Mouse (Mus musculus) intestine, embryonic 14.5 days (tissue): ENCODE measurements around the gene Atrnl1. TPM values are rescaled to one million over a fixed set of nuclear protein-coding genes. Genes with fewer than 3 reads are reported as not detected.

Source experiments
- ATAC-seq: fragments of 200-750 bp; cut with Nextera tagmentation; replicated peaks from 2 replicates; pipeline ENCODE4 v1.8.0; 2017; ENCODE audit warnings: low read depth, moderate number of reproducible peaks, moderate TSS enrichment, moderate library complexity; ENCODE audit not compliant: low FRiP score, low TSS enrichment
- DNase-seq: peaks from one replicate; pipeline ENCODE4 v3.0.0-alpha.2; 2018; ENCODE audit warnings: low spot score
- H3K27ac ChIP-seq: fragments of 300-500 bp; sonication (generic); 2 replicates; pipeline ENCODE4 v1.5.1; 2014; ENCODE audit warnings: low read depth, mild to moderate bottlenecking, control low read depth
- H3K27me3 ChIP-seq: fragments of 300-500 bp; sonication (generic); replicated peaks from 2 replicates; pipeline ENCODE4 v1.6.1; 2014; ENCODE audit warnings: low read length, control low read depth; ENCODE audit not compliant: control insufficient read depth, insufficient read depth
- H3K36me3 ChIP-seq: fragments of 300-500 bp; sonication (generic); 2 replicates; pipeline ENCODE4 v1.6.1; 2014; ENCODE audit warnings: low read length, control low read depth; ENCODE audit not compliant: control insufficient read depth, insufficient read depth
- H3K4me1 ChIP-seq: fragments of 300-500 bp; sonication (generic); replicated peaks from 2 replicates; pipeline ENCODE4 v1.6.1; 2014; ENCODE audit warnings: low read length, control low read depth, mixed read lengths; ENCODE audit not compliant: control insufficient read depth, insufficient read depth
- H3K4me2 ChIP-seq: fragments of 300-500 bp; sonication (generic); 2 replicates; pipeline ENCODE4 v1.6.1; 2014; ENCODE audit warnings: low read length
- H3K4me3 ChIP-seq: fragments of 300-500 bp; sonication (generic); 2 replicates; pipeline ENCODE4 v1.5.1; 2014; ENCODE audit warnings: low read depth, low read length, control low read depth, mixed read lengths
- H3K9ac ChIP-seq: fragments of 300-500 bp; sonication (generic); 2 replicates; pipeline ENCODE4 v1.6.1; 2014; ENCODE audit warnings: mild to moderate bottlenecking, low read length
- H3K9me3 ChIP-seq: fragments of 300-500 bp; sonication (generic); 2 replicates; pipeline ENCODE4 v1.6.1; 2016; ENCODE audit warnings: low read length, control low read depth; ENCODE audit not compliant: control insufficient read depth
- WGBS: fragments of 180-500 bp; shearing (Covaris S2); extraction: QIAGEN DNeasy Blood & Tissue Kit; methylation state at CpG from one replicate; pipeline ENCODE4 v1.1.7; 2014; 5-methylcytosine and 5-hydroxymethylcytosine counted together
- polyA plus RNA-seq: library from polyadenylated mRNA; unstranded; fragments of >200 nt; fragmentation: Nextera tagmentation; extraction: Ambion mirVana; gene quantifications from 2 replicates; pipeline ENCODE4 v1.2.1, GENCODE M21; 2014

The Atrnl1 gene
- polyA plus RNA-seq, 1 experiment from 2014 or later, result 7.4 TPM

DNA sequence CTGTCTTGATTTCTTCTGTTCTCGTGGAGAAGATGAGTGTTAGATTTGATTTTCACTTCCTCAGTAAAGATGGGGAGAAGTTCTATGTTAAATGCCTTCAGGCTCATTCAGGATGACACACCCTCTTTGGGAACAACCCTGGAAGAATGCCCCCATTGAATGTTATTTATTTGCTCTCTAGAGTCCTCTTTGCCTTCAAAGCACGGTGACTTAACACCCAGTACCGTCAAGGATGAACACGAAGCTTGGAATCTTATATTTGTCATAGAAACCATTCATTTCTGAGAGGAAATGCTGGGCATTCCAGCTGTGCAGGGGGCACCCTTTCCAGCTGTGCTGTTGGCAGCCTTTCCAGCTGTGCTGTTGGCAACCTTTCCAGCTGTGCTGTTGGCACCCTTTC is 212.6 kb downstream of the Atrnl1 start:
- Histone ChIP-seq H3K27ac (no peak overlapping the region), H3K4me3 (no peak overlapping the region), H3K27me3 (no peaks in the 10 kb centered on the region), H3K9ac (no peak overlapping the region), H3K4me2 (no peak overlapping the region), H3K9me3 (no peaks in the 10 kb centered on the region), H3K4me1 (peaks cover 2% of the 10 kb centered on the region; the same call in 1 of the 2 replicates), H3K36me3 (no peaks in the 10 kb centered on the region)
- ATAC-seq, result no peak
- WGBS, result 85% methylated on average over 4 of the region's 4 CpGs
- DNase-seq, result no peak

DNA sequence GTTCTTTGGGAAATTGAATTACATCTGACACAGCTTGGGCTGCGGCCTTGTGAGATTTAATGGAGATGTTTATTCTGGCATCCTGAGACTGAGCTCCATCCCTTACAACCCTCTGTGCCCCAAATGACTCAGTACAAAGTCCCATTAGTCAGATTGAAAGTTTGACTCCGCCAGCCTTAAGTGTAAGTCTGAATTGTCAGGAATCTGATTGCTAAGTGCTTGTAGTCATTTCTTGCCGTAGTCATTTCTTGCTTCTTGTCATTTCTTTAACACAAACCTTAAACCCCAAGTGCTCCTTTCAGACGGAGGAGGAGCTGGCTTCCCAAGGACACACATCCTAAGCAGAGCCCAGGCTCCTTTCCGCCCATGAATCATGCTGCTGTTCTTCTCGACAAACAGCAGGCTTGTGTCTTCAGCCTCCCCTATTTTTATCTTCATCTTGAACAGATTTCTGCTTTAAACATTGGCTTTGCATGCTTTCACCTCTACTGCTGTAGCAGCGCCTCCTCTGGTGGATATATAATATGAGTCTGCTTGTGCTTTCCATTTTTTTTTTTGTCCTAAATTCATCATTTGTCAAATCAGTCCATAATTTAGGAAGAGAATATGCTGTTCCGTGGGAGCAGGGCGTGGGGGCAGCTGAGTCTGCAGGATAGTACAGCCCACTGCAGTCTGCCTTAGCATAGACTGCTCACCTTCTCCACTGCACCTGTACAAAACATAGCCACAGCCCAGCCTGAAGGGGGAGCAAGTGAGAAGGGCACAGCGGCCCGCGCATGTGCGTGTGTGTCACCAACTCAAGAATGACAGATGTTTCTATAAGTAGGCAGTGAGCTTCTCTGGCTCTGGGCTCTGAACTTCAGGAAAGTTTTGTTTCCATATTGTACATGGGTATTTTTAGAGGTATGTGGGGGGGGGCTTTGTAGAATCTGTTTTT is 214.7 kb downstream of the Atrnl1 start:
- no peak overlapping the region for H3K9ac ChIP-seq
- H3K9me3 ChIP-seq, result no peaks in the 10 kb centered on the region
- H3K4me1 ChIP-seq, result peaks cover 2% of the 10 kb centered on the region; the same call in 1 of the 2 replicates
- H3K4me2 ChIP-seq, result no peak overlapping the region
- WGBS, result 65% methylated on average over 13 of the region's 13 CpGs
- H3K36me3 ChIP-seq, result no peaks in the 10 kb centered on the region
- ATAC-seq, result no peak
- H3K27ac ChIP-seq, result no peak overlapping the region
- DNase-seq, result no peak
- no peaks in the 10 kb centered on the region for H3K27me3 ChIP-seq
- H3K4me3 ChIP-seq, result no peak overlapping the region

DNA sequence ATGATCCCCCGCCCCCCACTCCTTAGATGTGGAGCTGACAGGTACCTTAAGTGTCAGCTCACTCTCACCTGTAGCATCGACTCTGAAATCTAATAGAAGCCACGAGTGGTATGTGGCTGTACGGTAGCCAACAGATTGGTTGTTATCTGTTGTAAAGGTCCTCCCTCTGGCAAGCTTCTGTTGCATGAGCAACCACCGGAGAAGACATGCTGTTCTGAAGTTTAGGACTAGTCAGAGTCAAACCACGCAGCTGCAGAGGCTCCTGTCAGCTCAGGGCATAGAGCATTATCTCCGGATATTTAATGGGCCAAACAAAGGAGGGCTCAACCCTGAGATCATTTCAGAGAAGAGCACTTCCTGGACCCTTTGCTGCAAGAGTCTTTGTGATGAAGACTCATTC is 222.2 kb downstream of the Atrnl1 start:
- Histone ChIP-seq H3K9me3 (no peaks in the 10 kb centered on the region), H3K4me1 (no peaks in the 10 kb centered on the region), H3K4me3 (no peak overlapping the region), H3K27ac (no peak overlapping the region), H3K4me2 (no peak overlapping the region), H3K36me3 (no peaks in the 10 kb centered on the region), H3K27me3 (no peaks in the 10 kb centered on the region), H3K9ac (no peak overlapping the region)
- ATAC-seq (no peak), DNase-seq (no peak)
- 79% methylated on average over 7 of the region's 7 CpGs for WGBS

- Histone ChIP-seq H3K4me2 (no peak overlapping the region), H3K9me3 (no peaks in the 10 kb centered on the region), H3K9ac (no peak overlapping the region), H3K4me3 (no peak overlapping the region), H3K27ac (no peak overlapping the region), H3K36me3 (no peaks in the 10 kb centered on the region), H3K27me3 (no peaks in the 10 kb centered on the region), H3K4me1 (no peaks in the 10 kb centered on the region)
- WGBS, result 61% methylated on average over 6 of the region's 6 CpGs
- ATAC-seq (no peak), DNase-seq (no peak)
Observed at GRCm38 (mm10) chr19:57837882-57838281, 227.0 kb downstream of the Atrnl1 start.

DNA sequence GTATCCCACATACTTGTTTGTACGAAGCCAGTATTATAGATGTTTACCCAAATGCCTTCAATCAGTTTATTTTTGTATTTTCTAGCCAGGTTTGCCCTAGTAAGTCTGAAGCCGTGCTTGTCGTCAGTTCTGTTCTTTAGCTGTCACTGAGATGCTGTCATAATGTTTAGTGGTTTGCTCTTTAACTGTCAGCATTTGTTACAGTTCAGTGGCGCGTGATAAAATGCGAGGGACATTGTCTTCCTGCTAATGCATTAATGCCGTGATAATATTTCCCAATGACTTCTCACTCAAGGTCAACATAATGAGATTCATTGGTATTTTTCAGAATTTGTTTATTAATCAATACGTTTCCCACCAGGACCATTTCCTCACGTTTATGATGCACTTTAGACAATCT is 227.7 kb downstream of the Atrnl1 start:
- DNase-seq (no peak), ATAC-seq (no peak)

GRCm38 (mm10) chr19:57849915-57850314 is 239.1 kb downstream of the Atrnl1 start:
- no peaks in the 10 kb centered on the region for H3K4me1 ChIP-seq
- no peak overlapping the region for H3K4me2 ChIP-seq
- no peak for DNase-seq
- H3K27ac ChIP-seq, result no peak overlapping the region
- ATAC-seq, result no peak
- WGBS, result 63% methylated on average over 7 of the region's 7 CpGs
- H3K4me3 ChIP-seq, result no peak overlapping the region
- H3K36me3 ChIP-seq, result no peaks in the 10 kb centered on the region
- H3K9ac ChIP-seq, result no peak overlapping the region
- no peaks in the 10 kb centered on the region for H3K27me3 ChIP-seq
- H3K9me3 ChIP-seq, result peaks cover 5% of the 10 kb centered on the region; the same call in 1 of the 2 replicates

More for the DNA sequence above, 227.7 kb downstream of the Atrnl1 start:
- Histone ChIP-seq H3K4me3 (no peak overlapping the region), H3K27me3 (no peaks in the 10 kb centered on the region), H3K4me1 (no peaks in the 10 kb centered on the region), H3K4me2 (no peak overlapping the region), H3K27ac (no peak overlapping the region), H3K36me3 (no peaks in the 10 kb centered on the region), H3K9me3 (no peaks in the 10 kb centered on the region), H3K9ac (no peak overlapping the region)
- 87% methylated on average over 9 of the region's 9 CpGs for WGBS

GRCm38 (mm10) chr19:57868350-57868749 is 257.5 kb downstream of the Atrnl1 start:
- ATAC-seq, result no peak
- DNase-seq, result peak; percentile 42
- Histone ChIP-seq H3K4me2 (no peak overlapping the region), H3K9me3 (no peaks in the 10 kb centered on the region), H3K27me3 (no peaks in the 10 kb centered on the region), H3K9ac (no peak overlapping the region), H3K4me1 (no peaks in the 10 kb centered on the region; the same call in 1 of the 2 replicates), H3K27ac (no peak overlapping the region), H3K36me3 (no peaks in the 10 kb centered on the region), H3K4me3 (no peak overlapping the region)
- 74% methylated on average over 4 of the region's 4 CpGs for WGBS

DNA sequence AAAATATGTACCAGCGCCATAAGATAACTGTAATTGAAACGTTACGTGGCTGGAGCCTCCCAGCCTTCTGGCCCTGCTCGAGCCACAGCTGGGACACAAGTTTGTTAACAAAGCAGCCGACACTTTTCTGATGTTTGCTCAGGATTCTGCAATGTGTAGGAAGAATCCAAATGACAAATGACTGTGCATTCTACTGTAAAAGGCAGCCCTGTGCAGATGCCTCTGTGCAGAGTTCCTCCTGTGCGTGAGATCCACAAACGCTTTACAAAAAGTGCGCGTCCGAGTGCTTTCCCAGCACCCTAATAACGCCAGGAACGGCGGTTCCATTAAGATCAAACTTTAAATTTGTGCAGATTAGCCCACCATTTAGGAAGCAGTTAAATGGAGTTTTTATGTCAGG is 260.0 kb downstream of the Atrnl1 start:
- no peak overlapping the region for H3K9ac ChIP-seq
- DNase-seq, result no peak
- H3K36me3 ChIP-seq, result no peaks in the 10 kb centered on the region
- no peaks in the 10 kb centered on the region for H3K27me3 ChIP-seq
- H3K4me2 ChIP-seq, result peak overlapping the region; percentile 16; the same call in 1 of the 2 replicates
- H3K4me3 ChIP-seq, result no peak overlapping the region
- no peak overlapping the region for H3K27ac ChIP-seq
- H3K4me1 ChIP-seq, result no peaks in the 10 kb centered on the region; the same call in 1 of the 2 replicates
- 45% methylated on average over 13 of the region's 13 CpGs for WGBS
- no peak for ATAC-seq
- H3K9me3 ChIP-seq, result no peaks in the 10 kb centered on the region

GRCm38 (mm10) chr19:57876057-57876456 is 265.2 kb downstream of the Atrnl1 start:
- no peak for ATAC-seq
- Histone ChIP-seq H3K4me2 (no peak overlapping the region), H3K4me1 (peaks cover 6% of the 10 kb centered on the region; the same call in 1 of the 2 replicates), H3K27ac (no peak overlapping the region), H3K9ac (no peak overlapping the region), H3K27me3 (no peaks in the 10 kb centered on the region), H3K36me3 (no peaks in the 10 kb centered on the region), H3K4me3 (no peak overlapping the region), H3K9me3 (no peaks in the 10 kb centered on the region)
- DNase-seq, result no peak
- 89% methylated on average over 6 of the region's 6 CpGs for WGBS
